Mouse (Mus musculus): ENCODE data around the gene Bmp4. TPM values are rescaled to one million over a fixed set of nuclear protein-coding genes. Genes with fewer than 3 reads are reported as not detected.

Gene Bmp4
- total and polyA plus RNA-seq, 2 experiments from 2014 or later = 6.3 to 17.9 TPM

GRCm38 (mm10) chr14:46375796-46376195, 14.7 kb downstream of the Bmp4 start:
- Histone ChIP-seq H3K9ac (replicated peaks; ENCODE audit: low read depth, low read length) (no peak overlapping the region), H3K27ac (ENCODE audit: low read depth) (no peak overlapping the region), H3K4me1 (ENCODE audit: control insufficient read depth, insufficient read depth) (peaks cover 7% of the 10 kb centered on the region; the same call in 1 of the 2 replicates), H3K4me2 (ENCODE audit: low read depth, low read length) (no peak overlapping the region), H3K36me3 (replicated peaks; ENCODE audit: control insufficient read depth, insufficient read depth, low read length) (no peaks in the 10 kb centered on the region), H3K9me3 (replicated peaks; ENCODE audit: control insufficient read depth, low read length) (no peaks in the 10 kb centered on the region), H3K4me3 (ENCODE audit: low read depth, low read length) (no peak overlapping the region), H3K27me3 (ENCODE audit: control insufficient read depth, insufficient read depth, low read length) (0 out of 2 replicates have a peak, but pooled peaks cover 8% of the 10 kb centered on the region)
- no peak for DNase-seq (ENCODE audit: low spot score)
- TF ChIP-seq EP300 (IDR thresholded peaks at IDR 0.05; ENCODE audit: low read depth) (no peak), CTCF (IDR thresholded peaks at IDR 0.05; ENCODE audit: low read depth) (no peak)
- ATAC-seq (ENCODE audit: insufficient read depth, low read depth) = no peak
- 55% methylated on average over 5 of the region's 5 CpGs for WGBS

GRCm38 (mm10) chr14:46372452-46372851, 18.0 kb downstream of the Bmp4 start:
- Histone ChIP-seq H3K9me3 (replicated peaks; ENCODE audit: control insufficient read depth, low read length) (no peaks in the 10 kb centered on the region), H3K4me3 (ENCODE audit: low read depth, low read length) (no peak overlapping the region), H3K27me3 (ENCODE audit: control insufficient read depth, insufficient read depth, low read length) (no peaks in the 10 kb centered on the region), H3K4me2 (ENCODE audit: low read depth, low read length) (no peak overlapping the region), H3K4me1 (ENCODE audit: control insufficient read depth, insufficient read depth) (no peaks in the 10 kb centered on the region), H3K9ac (replicated peaks; ENCODE audit: low read depth, low read length) (no peak overlapping the region), H3K27ac (ENCODE audit: low read depth) (no peak overlapping the region), H3K36me3 (replicated peaks; ENCODE audit: control insufficient read depth, insufficient read depth, low read length) (no peaks in the 10 kb centered on the region)
- DNase-seq (ENCODE audit: low spot score) = no peak
- ATAC-seq (ENCODE audit: insufficient read depth, low read depth) = no peak
- 42% methylated on average over 9 of the region's 9 CpGs for WGBS
- no peak for TF ChIP-seq CTCF (IDR thresholded peaks at IDR 0.05; ENCODE audit: low read depth)
- no peak for TF ChIP-seq EP300 (IDR thresholded peaks at IDR 0.05; ENCODE audit: low read depth)

- Histone ChIP-seq H3K4me2 (ENCODE audit: low read depth, low read length) (no peak overlapping the region), H3K9me3 (replicated peaks; ENCODE audit: control insufficient read depth, low read length) (no peaks in the 10 kb centered on the region), H3K4me1 (ENCODE audit: control insufficient read depth, insufficient read depth) (no peaks in the 10 kb centered on the region), H3K27me3 (ENCODE audit: control insufficient read depth, insufficient read depth, low read length) (no peaks in the 10 kb centered on the region), H3K9ac (replicated peaks; ENCODE audit: low read depth, low read length) (no peak overlapping the region), H3K36me3 (replicated peaks; ENCODE audit: control insufficient read depth, insufficient read depth, low read length) (no peaks in the 10 kb centered on the region), H3K4me3 (ENCODE audit: low read depth, low read length) (no peak overlapping the region), H3K27ac (ENCODE audit: low read depth) (no peak overlapping the region)
- 34% methylated on average over 10 of the region's 10 CpGs for WGBS
- DNase-seq (ENCODE audit: low spot score) = no peak
- TF ChIP-seq CTCF (IDR thresholded peaks at IDR 0.05; ENCODE audit: low read depth) = no peak
- TF ChIP-seq EP300 (IDR thresholded peaks at IDR 0.05; ENCODE audit: low read depth) = no peak
- ATAC-seq (ENCODE audit: insufficient read depth, low read depth) = no peak
Observed at GRCm38 (mm10) chr14:46363209-46363608, 27.3 kb downstream of the Bmp4 start.

- H3K4me2 ChIP-seq (ENCODE audit: low read depth, low read length) = no peak overlapping the region
- no peaks in the 10 kb centered on the region for H3K9me3 ChIP-seq (replicated peaks; ENCODE audit: control insufficient read depth, low read length)
- no peak for TF ChIP-seq CTCF (IDR thresholded peaks at IDR 0.05; ENCODE audit: low read depth)
- TF ChIP-seq EP300 (IDR thresholded peaks at IDR 0.05; ENCODE audit: low read depth) = no peak
- DNase-seq (ENCODE audit: low spot score) (no peak), ATAC-seq (ENCODE audit: insufficient read depth, low read depth) (no peak)
- H3K9ac ChIP-seq (replicated peaks; ENCODE audit: low read depth, low read length) = no peak overlapping the region
- WGBS = 77% methylated on average over 8 of the region's 8 CpGs
- H3K4me1 ChIP-seq (ENCODE audit: control insufficient read depth, insufficient read depth) = no peaks in the 10 kb centered on the region
- no peak overlapping the region for H3K27ac ChIP-seq (ENCODE audit: low read depth)
- no peaks in the 10 kb centered on the region for H3K27me3 ChIP-seq (ENCODE audit: control insufficient read depth, insufficient read depth, low read length)
- H3K36me3 ChIP-seq (replicated peaks; ENCODE audit: control insufficient read depth, insufficient read depth, low read length) = no peaks in the 10 kb centered on the region
- H3K4me3 ChIP-seq (ENCODE audit: low read depth, low read length) = no peak overlapping the region
Observed at GRCm38 (mm10) chr14:46357696-46358095, 32.8 kb downstream of the Bmp4 start.

- no peaks in the 10 kb centered on the region for H3K27me3 ChIP-seq (ENCODE audit: control insufficient read depth, insufficient read depth, low read length)
- H3K9ac ChIP-seq (replicated peaks; ENCODE audit: low read depth, low read length) = no peak overlapping the region
- TF ChIP-seq CTCF (IDR thresholded peaks at IDR 0.05; ENCODE audit: low read depth) (no peak), EP300 (IDR thresholded peaks at IDR 0.05; ENCODE audit: low read depth) (no peak)
- no peak overlapping the region for H3K4me2 ChIP-seq (ENCODE audit: low read depth, low read length)
- ATAC-seq (ENCODE audit: insufficient read depth, low read depth) (no peak), DNase-seq (ENCODE audit: low spot score) (no peak)
- H3K4me1 ChIP-seq (ENCODE audit: control insufficient read depth, insufficient read depth) = no peaks in the 10 kb centered on the region
- H3K4me3 ChIP-seq (ENCODE audit: low read depth, low read length) = no peak overlapping the region
- 60% methylated on average over 7 of the region's 7 CpGs for WGBS
- H3K9me3 ChIP-seq (replicated peaks; ENCODE audit: control insufficient read depth, low read length) = no peaks in the 10 kb centered on the region
- H3K27ac ChIP-seq (ENCODE audit: low read depth) = no peak overlapping the region
- no peaks in the 10 kb centered on the region for H3K36me3 ChIP-seq (replicated peaks; ENCODE audit: control insufficient read depth, insufficient read depth, low read length)
Observed at GRCm38 (mm10) chr14:46357286-46357685, 33.2 kb downstream of the Bmp4 start.

GRCm38 (mm10) chr14:46344750-46345149, 45.7 kb downstream of the Bmp4 start:
- 0 out of 2 replicates have a peak, but pooled peaks cover 11% of the 10 kb centered on the region for H3K9me3 ChIP-seq (replicated peaks; ENCODE audit: control insufficient read depth, low read length)
- TF ChIP-seq EP300 (IDR thresholded peaks at IDR 0.05; ENCODE audit: low read depth) = no peak
- no peak for TF ChIP-seq CTCF (IDR thresholded peaks at IDR 0.05; ENCODE audit: low read depth)
- ATAC-seq (ENCODE audit: insufficient read depth, low read depth) = no peak

More at GRCm38 (mm10) chr14:46344750-46345149, 45.7 kb downstream of the Bmp4 start:
- Histone ChIP-seq H3K4me3 (ENCODE audit: low read depth, low read length) (no peak overlapping the region), H3K27ac (ENCODE audit: low read depth) (no peak overlapping the region), H3K36me3 (replicated peaks; ENCODE audit: control insufficient read depth, insufficient read depth, low read length) (no peaks in the 10 kb centered on the region), H3K27me3 (ENCODE audit: control insufficient read depth, insufficient read depth, low read length) (no peaks in the 10 kb centered on the region), H3K9ac (replicated peaks; ENCODE audit: low read depth, low read length) (no peak overlapping the region), H3K4me1 (ENCODE audit: control insufficient read depth, insufficient read depth) (no peaks in the 10 kb centered on the region), H3K4me2 (ENCODE audit: low read depth, low read length) (no peak overlapping the region)
- no peak for DNase-seq (ENCODE audit: low spot score)

All from heart, postnatal 0 days (tissue).